Mouse (Mus musculus): ENCODE measurements around the gene Gfod1.

The Gfod1 gene

DNA sequence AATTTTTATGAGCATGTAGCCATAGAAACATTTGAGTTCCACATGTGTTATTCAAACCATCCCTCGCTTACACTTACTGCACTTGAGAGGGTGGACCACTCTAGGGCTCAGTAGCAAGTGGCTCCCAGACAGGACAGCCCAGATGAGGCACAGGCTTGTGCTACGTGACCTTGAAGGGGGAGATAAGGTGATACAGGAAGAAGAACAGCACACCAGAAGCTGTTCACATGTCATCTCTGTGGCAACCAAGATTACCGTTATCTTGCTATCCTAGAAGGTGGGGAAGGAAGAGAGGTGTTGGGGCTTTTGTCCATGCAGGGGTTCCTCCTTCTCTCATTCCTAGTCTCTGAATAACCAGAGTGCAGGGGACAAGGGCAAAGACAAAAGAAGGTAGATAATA is 74.2 kb downstream of the Gfod1 start:
- no peak for DNase-seq

DNA sequence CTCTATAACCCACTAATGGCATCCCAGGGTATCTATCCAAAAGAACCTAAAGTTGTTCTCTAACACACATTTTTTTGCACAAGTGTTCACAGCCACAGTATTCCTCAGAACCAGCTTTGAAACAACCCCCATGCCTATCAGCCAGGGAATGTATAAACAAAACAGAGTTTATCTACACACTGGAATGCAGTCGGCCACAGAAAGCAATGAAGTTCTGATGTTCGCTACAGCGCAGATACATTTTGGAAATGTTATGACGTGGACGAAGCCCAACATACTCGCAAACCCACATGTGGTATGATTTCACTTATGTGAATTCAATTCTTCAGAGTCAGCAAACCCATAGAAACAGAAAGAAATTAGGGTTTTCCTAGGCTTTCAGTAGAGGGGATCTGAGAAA is 75.8 kb downstream of the Gfod1 start:
- DNase-seq: no peak

DNA sequence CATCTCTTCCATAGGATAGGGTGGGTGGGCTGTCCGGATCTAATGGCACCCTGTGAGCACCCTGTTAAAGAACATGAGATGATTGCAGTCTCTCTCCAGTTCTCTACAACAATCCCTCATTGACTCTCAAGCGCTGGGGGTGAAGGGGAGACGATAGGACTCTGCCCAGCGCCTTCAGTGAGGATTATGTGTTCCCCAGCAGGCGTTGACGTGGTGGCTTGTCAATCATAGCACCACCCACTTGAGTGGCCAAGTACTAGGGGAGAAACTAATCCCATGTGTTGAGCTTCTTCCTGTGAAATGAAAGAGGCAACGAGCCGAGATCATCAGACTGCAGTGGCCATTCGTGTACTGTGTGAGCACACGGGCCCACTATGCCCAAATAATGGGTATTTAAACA is 77.9 kb downstream of the Gfod1 start:
- DNase-seq: no peak

DNA sequence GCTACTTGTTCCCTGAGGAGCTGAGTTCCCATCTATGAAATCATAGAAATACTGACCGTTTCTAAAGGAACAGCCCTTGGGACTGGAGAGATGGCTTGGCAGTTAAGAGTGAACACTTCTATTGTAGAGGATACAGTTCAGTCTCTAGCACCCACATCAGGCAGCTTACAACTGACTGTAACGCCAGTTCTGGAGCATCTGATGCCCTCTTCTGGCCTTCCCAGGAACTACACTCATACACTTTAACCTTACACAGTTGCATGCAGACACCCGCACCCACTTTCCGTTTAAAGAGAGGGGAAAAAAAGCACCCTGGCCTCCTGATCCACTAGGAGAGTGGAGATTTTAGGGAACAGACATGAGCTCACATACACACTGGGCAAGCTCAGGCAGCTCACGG is 78.8 kb downstream of the Gfod1 start:
- DNase-seq: no peak

DNA sequence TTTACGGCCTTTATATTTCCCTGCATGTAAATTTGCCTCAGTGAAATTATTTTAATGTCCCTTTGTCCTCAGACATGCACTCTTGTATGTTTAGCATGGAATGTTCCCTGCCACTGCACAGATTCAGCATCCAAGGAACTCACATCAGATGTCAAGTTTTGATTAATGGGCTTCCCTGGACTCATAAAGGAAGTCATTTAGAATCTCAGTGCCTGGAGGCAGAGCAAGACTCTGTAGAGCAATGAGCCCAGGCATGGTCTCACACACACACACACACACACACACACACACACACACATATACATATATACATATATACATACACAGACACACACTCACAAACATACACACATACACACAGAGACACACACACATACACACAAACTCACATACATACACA is 81.9 kb downstream of the Gfod1 start:
- DNase-seq: no peak

DNA sequence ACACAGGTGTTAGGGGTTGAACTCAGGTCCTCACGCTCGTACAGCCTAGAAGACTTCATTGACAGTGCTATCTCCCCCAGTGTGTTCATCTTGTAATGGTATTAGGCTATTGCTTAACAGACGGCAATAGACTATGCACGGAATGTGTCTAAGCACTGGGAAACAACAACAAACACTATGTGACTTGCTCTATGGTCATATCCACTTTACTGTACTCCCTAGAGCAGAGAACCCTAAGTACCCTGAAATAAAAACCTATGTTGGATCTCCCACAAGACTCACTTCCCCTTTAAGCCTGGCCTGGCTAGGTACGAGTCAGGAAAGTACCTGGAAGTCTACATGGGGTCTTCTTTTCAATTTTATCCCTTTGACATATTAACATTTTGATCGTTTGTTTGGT is 82.7 kb downstream of the Gfod1 start:
- DNase-seq: no peak

DNA sequence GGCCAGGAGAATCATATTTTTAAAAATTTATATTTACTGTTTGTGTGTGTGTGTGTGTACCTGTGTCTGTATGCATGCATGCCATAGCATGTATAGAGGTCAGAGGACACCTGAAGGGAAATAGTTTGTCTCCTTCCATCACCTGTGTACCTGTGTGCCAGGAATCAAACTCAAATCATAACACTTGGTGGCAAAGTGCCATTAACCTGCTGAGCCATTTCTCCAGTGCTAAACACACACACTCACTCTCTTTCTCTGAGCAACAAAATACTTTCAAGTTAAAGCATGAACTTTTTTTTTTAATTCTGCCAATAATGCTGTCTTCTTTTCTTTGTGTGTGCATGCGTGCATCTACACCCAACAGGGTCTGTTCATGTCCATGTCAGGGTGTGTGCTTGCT is 83.3 kb downstream of the Gfod1 start:
- no peak for DNase-seq

DNA sequence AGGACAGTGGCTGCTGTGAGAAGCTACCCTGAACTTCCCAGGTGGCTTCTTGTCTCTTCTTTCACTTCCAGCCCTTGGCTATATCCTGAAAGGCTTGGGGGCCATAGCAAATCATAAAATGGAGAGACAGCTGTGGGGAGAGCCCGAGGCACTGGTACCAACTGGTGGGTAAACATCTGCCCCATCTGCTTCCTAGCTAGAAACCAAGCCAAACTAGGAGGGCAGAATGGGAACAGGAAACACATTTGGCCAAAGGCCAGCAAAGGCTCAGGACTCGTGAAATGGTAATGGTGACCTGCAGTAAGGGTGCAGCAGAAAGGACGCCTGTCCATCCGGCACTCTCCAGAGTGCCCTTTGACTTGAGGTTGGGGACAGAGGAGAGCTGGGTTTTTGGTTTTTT is 85.2 kb downstream of the Gfod1 start:
- DNase-seq: no peak

DNA sequence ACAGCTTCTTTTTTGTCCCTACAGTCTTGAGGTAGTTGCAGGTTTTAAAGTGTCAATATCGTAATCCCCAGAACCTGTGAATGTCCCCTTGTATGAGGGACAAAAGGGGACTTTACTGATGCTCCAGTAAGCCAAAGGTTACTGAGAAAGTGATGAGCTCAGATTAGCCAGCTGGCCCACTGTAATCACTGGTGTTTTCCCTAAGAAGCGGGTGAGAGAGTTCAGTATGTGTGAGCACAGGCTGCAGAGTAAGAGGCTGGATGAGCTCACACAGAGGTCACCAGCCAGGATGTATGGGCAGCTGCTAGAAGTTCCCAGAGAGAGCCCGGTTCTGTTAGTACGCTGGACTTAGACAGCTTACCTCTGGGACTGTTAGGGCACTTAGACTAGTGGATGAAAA is 85.7 kb downstream of the Gfod1 start:
- DNase-seq: no peak

DNA sequence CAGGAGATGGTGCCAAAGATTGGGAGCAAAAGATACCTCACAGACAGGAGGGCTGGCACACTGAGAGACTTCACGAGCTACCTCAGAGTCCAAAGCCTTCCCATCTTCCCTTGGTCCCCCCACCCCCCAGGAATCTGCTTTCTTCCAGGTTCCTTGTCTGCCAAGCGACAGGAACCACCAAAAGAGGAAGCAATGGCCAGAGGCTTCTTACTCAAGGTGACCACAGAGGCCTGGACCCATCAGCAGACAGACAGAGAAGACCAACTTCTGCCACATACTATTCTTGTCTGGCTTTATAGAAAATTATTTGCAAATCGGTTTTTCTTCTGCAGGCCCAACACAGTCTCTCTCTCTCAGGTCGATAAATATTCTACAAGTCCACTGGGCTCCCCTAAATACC is 86.3 kb downstream of the Gfod1 start:
- DNase-seq: no peak

DNA sequence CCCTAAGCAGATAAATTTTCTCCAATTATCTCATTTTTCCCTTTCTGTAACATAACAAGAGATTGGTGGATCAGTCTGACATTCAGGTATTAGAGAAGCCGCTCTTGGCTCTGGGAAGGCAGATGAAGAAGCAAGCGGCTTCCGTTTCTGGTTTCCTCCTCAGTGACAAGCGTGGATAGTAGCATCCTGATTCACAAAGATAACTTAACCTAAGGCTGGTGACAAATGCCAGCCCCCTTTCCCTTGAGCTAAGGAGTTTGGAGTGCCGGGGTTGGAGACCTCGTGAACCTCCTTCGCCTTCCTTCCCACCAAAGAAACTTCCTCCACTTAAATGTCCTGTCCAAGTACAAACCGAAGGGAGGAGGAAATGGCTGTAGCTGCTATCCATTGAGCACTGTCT is 86.9 kb downstream of the Gfod1 start:
- DNase-seq: no peak

DNA sequence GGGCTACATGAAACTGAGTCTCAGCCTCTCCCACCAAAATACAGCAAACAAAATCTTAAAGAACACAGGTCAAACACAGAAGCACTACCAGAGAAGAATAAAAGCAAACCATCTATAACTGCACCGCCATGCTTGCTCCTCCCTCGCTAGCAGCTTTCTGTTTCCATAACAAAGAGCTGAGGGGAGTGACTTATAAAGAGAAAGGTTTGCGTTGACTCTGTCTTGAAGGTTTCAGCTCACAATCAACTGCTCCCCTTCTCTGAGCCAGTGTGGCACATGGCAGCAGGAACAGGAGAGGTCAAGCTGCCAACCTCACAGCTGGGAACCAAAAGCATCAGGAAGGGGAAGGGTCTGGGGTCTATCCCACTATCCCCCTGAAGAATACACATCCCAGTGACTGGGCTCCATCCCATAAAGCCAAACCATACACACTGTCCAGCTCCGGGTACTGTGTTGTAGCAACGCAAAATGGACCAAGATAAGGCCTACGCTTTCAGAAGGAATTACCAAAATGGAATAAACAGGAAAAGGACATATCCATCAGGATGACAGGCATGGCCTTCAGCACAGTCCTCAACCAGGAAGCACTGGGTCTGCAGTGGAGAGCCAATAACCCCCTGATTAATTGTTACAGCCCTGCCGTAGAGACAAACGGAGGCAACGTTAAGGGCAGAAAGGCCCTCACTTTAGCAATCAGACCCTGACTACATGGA is 87.8 kb downstream of the Gfod1 start:
- no peak for DNase-seq

DNA sequence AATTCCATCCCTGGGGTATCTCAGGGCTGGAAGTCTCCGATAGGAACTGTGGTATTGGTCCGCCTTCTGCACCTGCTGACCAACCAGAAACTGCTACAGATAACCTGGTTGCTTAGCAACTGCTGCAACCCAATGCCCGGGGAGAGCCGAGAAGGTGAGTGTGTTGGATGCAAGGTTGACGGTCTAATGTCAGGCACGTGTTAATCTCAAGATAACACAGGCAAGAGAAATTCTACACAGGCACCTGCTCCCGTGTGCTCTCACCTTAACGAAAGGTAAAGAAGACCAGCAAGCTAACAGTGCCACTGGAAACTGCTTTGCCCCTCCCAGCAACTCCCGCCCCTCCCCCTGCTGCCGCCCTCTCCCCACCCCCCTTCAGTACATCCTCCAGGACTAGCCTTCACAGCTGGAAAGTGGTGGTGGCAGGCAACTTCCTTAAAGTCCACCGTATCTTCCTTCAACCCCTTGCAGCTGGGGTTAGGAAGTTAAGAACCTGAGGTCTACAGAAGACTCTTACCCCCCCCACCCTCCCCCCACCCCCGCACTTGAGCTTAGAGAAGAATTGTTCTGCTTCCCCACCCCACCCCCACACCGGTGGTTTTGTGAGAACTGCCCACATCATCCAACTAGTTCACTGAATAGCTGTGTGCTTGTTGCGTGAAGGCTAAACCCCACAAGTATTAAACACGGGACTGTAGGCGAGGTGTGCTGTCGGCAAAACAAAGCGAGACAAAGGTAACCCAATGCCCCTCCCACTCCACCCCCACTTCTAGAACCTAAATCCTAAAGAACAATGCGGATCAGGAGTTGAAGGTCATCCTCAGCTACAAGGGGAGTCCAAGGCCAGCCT is 88.6 kb downstream of the Gfod1 start:
- DNase-seq: no peak

DNA sequence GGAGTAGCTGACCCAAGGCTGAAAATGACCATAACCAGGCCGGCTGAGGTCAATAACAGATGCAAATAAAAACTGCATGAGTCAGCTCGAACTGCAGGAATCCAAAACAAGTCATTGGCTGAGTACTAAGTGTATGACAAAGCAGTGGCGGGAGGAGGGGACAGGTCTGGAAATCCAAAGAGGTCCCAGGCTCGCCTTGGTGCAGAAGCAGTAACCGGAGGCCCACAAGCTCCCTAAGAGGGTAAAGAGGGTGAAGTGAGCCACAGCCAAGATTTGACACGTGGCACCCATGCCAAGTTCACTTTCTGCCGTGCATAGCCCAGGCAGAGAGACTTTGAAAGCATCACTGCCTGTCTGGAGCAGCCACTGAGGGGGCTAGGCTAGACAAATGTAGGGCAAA is 91.6 kb downstream of the Gfod1 start:
- DNase-seq: no peak

DNA sequence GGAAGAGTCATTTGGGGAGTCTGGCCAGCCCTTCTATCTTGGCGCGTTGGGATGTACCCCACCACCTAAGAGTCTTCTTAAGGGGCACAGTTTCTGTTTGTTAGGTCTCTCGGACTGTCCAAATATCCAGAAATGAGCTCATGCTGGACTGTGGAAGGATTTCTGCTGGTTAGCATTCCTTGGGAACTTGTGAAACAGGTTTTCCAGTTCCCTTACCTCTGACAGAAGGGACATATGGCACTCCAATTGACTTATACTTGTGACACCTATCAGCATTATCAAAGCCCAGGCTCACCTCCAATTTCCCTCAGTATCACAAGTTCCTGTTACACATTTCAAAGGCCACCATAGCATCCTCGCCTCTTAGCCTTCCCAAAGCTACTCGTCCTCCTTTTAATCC is 93.0 kb downstream of the Gfod1 start:
- DNase-seq: no peak

DNA sequence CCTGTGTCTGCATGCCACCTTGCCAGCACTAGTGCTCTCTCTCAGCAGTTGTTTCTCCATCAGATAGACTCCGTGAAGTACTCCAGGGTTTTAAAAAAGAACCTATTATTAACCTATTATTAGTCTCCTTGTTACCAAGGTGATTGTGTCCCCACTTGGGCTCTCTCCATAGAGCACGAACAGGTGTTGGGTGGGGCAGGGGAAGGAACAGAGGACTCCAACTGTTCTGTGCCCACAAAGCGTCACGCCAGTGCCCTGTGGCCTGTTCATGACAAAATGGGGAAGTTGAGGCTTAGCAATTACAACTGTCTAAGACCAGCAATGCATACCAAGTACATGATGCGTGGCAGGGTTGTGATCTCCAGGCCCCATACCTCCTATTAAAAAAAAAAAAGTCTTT is 94.4 kb downstream of the Gfod1 start:
- no peak for DNase-seq

DNA sequence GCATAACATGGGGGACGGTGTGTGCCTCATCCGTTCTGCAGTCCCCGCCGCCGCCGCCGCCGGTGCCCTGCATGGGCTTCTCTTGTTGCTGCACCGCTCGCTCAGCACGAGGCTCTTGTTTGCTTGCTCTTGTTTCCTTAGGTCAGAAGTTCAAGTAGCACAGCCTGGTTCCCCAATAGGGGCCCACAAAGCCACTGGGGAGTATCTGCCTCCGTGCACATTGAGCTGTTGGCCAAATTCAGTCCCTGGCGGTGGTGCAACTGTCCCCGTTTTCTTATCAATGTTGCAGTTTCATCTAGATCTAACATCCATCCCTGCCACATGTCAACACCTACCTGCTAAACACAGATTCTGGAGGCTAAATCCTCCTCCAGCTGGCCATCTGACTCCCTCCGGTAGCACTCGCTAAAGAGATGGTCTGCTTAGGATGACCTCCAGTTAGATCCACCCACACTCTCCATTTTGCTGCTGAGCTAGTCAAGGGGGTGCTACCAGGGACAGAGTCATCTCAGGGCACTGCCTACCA is 95.0 kb downstream of the Gfod1 start:
- DNase-seq: no peak

DNA sequence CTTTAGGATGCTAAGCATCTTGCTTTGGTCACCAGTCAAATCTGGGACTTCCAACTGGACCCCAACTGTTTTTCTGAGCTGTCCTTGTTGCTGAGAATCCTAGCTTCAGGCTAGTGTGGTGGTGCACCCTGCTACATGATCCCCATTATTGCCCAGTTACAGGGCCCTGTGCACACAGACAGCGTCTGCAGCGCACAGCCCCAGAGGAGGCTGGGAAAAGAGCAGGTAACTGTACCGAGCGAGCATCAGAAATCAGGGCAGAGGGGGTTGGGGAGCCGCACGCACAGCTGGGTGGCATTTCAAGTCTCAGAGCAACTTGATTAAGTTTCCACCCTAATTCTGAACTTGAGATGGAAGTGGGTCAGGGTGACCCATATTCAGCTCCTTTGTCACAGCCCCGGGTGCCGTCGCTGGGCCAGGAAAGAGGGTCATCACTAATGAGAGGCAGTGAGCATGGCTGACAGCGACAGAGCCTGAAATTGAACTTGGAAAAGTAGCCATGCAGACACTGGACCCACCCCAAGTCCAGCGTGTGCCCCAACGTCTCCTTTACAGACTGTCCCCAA is 97.8 kb downstream of the Gfod1 start:
- no peak for DNase-seq

DNA sequence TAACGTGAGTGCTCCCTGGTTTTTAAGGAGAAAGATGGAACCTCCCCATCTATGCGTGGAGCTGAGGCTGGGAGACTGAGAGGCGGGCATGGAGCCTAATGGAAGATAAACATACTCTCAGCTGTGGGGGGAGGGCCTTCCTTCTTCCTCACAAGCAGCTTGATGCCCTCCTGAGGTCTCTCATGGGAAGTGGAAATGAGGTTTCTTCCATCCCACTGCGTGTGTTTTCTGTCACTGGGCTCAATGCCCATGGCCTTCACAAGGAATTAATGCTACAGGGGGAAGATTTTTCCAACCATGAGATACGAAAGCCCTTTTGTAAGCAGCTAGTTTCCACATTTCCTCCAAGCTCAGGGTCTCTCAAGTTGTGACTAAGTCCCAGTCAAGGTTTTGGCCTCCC is 100.3 kb downstream of the Gfod1 start:
- no peak for DNase-seq

DNA sequence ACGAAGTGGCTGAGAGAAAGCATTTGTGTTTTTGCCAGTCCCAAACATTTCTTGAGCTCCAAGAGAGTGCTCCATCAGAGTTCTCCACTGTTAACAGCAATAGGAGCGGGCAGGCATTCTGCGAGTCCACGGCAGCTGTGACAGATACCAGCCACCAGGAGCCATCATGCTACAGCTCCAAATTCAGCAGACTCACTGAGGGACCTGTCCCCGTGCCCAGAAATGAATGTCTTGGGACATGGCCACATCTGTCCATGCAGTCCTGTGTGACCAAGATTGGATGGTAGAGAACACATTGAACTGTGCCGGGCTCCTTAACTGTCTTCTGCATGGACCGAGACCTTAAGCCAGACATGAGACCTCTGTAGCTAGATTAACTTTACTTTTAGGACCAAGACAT is 100.7 kb downstream of the Gfod1 start:
- no peak for DNase-seq

DNA sequence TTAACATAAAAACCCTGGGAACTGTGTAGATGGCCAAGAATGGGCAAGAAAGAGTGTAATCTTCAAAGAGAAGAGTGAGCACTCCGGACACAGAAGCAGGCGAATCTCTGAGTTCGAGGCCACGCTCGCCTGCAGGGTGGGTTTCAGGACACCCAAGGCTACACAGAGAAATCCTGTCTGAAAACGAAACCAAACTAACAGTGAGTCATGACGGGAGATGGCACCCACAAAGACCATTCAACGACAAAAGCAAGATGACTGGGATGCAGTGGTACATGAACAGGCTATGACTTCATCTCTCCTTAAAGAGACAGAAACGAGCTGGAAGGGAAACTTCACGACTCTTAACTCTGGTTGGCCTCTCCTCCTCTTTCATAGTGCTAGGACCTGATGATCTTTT is 101.6 kb downstream of the Gfod1 start:
- no peak for DNase-seq

DNA sequence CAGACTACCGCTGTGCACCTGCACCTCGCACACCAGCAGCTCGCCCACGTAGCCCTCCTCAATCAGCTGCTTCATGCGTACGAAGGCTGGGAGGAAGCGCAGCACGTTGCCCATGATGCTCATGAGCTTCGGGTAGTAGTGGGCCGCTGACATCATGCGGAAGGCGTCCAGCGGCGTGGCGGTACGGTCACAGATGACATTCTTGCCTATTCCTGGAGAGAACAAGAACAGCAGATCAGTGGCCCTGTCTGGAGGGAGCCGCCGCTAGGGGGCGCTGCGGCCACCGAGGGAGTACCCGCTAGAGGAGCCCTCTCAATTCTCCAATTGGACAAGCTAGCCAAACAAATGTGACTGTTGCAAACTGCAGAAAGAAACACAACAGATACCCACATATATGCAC is 102.9 kb downstream of the Gfod1 start:
- DNase-seq: no peak

DNA sequence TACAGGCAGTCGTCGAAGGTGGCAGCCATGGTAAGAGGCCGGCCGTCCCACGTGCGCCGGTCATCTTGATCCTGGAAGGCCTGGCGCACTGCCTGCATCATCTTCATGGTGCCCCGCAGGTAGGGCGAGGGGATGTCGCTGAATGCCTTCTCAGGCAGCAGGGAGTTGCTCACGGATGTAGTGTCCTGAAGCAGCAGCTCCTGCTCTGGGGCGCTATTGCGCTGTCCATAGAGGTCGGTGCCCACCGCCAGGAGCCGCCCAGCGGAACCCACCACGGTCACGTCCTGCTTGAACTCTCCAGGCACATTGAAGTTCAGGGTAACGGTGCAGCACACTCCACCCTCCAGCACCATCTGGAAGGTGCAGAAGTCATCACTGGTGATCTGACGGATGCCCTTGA is 103.5 kb downstream of the Gfod1 start:
- no peak for DNase-seq

DNA sequence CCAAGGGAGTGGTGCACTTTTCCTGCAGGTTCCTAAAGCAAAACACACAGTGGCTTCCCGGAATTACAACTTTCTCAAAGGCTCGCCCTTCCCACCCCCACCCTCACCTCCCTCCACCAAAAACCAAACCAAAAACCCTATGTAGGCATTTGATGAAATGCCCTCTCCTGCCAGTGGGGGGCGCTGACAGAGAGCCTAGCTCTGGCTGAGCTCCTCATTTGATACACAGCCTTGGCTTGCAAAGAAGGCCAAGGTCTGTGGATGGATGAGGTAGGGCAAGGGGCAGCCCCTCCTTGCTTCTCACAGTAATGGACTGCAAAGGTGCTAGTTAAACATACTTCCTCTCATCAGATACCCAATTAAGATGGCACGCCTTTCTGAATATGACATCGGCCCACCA is 104.2 kb downstream of the Gfod1 start:
- DNase-seq: no peak
